Mouse (Mus musculus): ENCODE data around the gene Nr2f6.

DNA sequence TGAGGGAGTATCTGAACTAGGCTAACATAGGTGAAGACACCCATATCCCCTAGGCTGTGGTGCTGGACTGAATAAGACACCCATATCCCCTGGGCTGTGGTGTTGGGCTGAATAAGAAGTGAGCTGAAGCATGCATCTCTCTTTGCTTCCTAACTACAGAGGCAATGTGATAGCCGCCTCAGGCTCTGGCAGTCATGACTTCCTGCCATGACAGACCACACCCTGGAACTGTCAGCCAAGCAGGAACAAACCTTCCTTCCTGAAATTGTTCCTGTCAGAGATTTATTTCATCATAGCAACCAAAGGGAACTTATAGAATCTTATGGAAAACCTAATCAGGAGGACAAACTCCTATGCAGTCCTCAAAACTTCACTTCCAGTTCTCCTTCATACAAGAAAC lies 6.5 kb upstream of the Nr2f6 start:
- TF ChIP-seq CTCF (IDR thresholded peaks at IDR 0.05; ENCODE audit: insufficient read depth, low read length) (no peak), POLR2A (IDR thresholded peaks at IDR 0.05; ENCODE audit: borderline replicate concordance, extremely low read depth, low read depth, low read length) (no peak)
